Mouse (Mus musculus) v-Abl transformed pro-B cells (cell line): ENCODE results near the gene Prkar1b.

ENCODE experiments used
- in situ Hi-C, 2 experiments: fragments of 400-800 bp; cut with MboI; formaldehyde crosslinking; loops; one replicate each; pipeline ENCODE4 v1.15.1; 2025; ENCODE audit not compliant: unreplicated experiment in 2 of 2

Prkar1b gene

DNA sequence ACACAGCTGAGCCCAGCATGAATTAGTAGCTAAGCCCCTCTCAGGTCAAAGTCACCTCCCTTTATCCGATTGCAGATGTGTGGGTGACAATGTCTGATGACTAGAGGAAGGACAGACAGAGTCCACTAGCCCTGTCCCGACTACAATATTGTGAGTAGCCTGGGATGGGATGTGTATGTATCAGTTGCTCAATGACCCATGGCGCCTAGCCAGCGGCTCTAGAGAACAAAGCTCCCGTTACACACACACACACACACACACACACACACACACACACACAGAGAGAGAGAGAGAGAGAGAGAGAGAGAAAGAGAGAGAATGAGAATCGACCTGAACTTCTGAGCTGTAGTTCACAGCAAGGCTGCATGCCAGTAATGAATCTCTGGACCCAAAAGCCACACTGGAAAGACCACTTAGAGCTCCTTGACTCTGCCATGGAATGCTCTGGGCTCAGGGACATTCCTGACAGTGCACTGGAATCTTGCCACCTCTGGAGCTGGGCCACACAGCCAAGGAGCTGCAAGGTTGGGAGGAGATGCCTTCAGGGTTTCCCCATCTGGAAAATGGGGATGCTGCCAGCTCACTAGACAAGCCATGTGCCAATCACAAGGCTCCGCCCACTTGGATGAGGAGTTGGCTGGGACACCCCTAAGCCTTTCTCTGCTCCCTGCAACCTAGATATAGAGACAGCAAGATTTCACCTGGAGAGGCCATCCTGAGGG, 159.0 kb downstream of the Prkar1b start:
- in situ Hi-C loops = no loop called here

DNA sequence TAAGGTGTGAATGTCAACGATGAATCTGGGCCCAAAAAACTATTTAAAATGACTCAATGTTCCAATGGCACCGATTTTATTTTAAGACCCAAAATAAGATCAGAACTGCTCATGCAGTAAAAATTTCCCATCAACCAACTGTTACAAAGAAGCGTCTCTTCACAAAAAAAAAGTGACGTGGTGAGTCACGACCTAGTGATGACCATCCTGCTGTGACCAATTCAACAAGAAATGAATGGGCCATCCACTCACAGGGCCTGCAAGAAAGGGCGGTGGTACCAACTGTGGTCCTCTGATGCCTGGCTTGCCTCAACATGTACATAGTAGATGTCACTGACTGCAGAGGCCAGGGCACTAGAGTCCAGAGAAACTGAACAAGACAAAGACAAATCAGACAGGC, 160.2 kb downstream of the Prkar1b start:
- in situ Hi-C loops = no loop called here

DNA sequence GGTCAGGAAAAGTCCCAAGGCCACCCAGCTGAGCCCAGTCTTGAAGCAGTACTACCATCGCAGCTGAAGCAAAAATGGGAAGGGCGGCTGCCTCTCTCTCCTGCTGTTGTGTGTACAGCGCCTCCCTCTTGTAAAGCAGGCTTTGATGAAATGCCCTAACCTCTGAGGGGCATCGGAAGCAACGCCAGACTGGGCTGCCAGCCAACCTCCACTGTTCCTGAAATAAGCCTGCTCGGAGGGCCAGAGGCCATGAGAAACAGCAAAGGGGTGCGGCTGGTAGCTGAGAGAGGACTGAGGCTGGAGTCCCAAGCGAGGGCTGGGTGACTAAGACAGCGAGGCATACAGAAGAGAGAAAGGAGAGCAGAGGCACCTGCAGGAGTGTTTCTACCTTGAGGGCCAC, 161.0 kb downstream of the Prkar1b start:
- in situ Hi-C loops = no loop called here

DNA sequence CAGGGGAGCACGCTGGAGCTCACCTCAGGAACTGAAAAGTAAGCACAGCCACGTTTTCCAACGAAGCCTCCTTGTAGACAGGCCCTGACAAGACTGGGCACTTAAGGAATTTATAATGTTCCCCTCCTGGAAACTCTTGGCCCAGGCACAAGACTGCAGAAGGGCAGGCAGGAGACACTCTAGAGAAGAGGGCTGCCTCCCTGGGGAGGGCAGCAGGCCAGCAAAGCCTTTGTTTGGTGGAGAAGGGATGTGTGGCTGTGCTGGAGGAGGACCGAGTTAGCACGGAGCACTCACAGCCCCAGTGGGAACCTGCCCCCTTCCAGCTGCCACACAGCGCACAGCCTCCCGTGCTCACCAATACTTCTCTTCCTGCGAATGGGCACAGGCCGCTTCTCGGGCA, 161.8 kb downstream of the Prkar1b start:
- in situ Hi-C loops = no loop called here

DNA sequence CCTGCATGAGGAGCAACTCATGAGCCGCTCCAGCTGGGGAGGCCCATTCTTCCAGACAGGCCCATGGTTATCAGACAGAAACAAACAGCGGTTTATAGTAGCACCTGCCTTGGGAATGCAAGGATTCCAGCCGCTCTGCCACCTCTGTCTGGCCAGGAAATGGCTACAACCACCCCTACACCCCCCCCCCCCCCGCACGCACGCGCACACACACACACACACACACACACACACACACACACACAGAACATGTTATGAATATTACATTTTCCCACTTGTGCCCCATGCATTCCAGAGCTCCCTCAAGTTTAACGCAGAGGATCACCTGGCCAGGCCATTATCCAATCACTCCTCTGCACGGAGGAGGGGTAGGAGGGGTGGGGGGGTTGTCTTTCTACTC, 167.9 kb downstream of the Prkar1b start:
- in situ Hi-C loops = no loop called here

DNA sequence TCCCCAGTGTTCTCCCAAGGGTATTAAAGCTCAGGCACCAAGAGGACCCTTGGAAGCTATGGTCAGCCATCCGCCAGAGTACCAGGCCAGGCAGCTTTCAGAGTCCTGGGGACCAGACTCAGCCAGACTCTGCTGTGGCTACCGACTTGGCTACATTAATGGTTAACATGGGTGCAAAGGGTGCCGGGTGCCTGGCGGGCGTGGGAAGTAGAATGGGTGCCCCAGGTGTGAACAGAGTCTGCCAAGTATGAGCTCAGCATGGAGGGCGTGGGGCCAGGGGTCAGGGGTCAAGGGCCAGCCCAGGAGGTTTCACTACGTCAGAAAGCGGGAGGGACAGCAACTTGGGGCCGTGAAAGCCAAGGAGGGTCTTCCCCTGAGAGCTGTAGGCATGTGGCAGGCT, 169.2 kb downstream of the Prkar1b start:
- in situ Hi-C loops = no loop called here

DNA sequence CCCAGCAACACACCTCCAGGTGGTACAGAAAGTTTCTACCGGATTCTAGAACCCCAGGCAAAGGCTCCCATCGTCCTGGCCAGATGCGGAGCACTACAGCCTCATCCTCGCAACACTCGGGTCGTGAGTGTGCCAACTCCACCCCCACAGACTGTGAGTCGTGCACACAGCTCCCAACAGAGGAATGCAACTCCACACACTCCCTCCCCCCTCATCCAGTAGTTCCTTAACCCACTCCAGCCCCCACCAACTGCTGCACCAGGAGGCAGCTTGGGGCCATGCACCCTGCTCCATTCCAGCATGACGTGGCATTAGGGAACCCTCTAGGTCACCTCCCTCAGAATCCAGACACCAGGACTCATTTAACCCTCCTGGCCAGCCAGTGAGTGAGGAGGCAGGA, 170.0 kb downstream of the Prkar1b start:
- in situ Hi-C loops = no loop called here

DNA sequence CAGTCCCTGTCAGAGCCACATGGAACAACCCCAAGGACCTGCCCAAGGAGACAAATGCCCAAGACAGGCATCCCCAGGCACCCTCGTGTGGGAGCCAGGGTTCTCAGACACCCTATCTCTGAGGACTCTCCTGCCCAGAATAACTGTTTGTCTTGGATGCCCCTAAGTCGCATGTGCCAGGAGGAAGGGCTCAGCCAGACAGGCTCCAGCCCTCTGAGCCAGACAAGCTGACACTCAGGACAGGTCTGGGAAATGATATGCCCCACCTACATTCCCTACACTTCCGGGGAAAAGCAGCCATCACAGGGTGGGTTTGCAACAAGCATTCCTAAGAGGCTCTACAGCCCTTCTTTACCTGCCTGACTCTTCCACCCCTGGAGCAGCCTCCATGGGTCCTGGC, 172.0 kb downstream of the Prkar1b start:
- in situ Hi-C loops = no loop called here

DNA sequence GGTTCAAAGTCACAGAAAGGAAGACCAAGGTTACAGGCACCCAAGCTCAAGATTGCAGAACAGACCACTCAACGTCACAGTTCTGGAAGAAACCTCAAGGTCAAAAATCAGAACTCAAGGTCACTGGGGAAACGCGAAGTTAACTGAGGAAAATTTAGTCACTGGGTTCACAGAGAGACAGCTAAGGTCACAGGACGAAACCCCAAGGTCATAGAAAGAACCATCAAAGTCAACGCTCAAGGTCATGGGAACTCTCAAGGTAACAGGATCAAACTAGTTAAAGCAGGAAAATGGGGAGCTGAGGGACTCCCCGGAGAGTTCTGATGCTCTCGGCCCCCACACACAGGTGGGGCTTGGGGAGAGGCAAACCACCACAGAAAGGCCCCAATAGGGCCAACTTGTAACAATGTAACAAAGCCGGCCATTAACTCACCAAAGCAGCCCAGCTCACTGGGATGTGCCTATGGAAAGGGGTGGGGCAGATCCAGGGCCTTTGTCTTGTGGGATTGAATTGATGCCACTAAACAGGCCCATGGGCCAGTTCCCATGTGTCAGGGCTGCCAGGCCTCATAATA, 174.8 kb downstream of the Prkar1b start:
- in situ Hi-C loops = no loop called here

DNA sequence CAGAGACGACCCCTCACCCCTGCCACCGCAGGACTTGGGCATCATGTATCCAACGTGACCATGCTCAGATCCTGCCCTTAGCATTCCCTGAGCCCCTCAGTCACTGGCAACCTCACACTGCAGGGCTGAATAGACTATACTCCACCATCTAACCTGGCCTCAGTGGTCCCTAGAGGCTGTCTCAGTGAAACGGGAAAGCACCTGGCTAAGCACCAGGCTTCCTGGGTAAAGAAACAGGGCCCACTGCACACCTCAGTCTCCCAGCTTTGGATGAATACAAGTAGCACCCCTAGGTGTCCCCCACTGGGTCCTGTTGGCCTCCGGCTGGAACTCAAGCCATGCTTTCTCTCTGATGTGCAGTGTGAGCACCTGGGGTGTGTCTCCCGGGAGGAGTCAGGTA, 176.3 kb downstream of the Prkar1b start:
- in situ Hi-C loops = no loop called here

DNA sequence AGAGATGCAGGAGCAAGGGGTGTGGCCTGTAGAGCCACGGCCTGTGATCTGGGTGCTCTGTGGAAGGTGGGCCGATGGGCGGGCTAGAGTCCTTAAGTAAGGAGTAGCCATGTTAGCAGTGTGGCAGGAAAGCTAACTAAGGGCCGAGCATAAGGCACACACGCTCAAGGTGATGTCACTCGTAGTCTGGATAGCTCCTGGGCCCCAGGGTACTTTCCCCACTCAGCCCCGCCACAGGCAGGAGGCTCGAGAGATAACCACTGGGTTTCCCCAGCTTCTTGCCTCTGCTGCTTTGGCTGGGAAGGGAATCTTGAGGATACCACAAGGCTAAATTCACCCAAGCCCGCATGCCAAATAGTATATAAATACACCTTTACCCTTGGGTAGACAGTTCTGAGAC, 178.4 kb downstream of the Prkar1b start:
- in situ Hi-C loops = no loop called here

DNA sequence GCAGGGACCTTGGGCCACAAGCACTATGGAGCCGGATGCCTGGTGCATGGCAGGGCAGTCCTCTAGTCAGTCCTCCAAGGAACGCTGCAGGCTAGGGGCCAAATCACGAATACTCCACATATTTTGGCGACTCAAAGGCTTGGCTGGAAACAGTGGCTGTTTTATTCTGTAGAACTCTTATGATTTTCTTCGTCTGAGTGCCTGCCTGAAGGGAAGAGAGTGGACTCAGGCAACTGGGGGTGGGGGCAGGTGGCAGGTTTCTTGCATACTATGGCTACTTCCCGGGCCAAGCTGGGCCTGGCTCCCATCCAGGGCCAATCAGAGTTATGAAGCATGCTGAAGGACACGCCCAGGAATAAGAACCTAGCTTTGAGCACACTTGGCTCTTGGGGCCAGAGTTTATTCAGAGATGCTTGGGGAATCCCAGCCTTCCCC, 179.7 kb downstream of the Prkar1b start:
- in situ Hi-C loops = no loop called here
